Mouse (Mus musculus): Measurements from ENCODE around the gene Siah2.

Siah2 gene

DNA sequence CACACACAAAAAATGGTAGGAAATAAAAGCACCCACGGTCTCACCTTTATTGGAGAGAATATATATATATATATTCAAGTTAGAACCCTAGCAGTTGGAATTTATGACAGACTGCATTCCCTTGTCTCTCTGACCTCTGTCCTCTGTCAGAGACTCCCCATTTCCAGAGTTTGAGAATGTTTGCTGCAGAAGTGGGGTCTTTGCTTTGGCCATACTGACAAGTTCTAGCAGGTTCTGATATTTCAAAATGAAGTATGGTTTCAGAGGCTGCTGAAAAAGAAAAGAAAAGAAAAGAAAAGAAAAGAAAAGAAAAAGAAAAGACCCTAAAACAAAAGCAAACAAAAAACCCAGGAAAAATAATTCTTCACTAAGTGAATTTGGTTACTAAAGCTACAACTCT lies 2.8 kb upstream of the Siah2 start:
- in situ Hi-C loops (cut with MseI, MboI), result no loop called here

DNA sequence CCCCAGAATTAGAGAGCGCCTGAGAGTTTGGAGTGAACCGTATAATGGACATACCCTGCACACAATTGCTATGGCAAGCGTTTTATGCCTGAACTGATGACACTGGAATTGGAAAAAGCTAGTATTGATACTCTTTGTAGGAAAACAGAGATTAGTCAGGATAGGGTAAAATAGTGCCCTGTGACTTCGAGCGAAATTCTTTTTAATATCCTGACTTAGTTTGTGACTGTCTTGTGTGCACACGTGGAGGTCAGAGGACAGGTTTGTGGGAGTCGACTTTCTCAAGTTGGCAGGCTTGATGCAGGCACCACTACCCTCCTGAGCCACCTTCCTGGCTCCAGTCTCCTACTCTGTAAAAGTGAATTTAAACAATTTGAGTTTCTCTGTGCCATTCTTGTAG lies 1.1 kb upstream of the Siah2 start:
- in situ Hi-C loops (cut with MseI, MboI), result no loop called here

DNA sequence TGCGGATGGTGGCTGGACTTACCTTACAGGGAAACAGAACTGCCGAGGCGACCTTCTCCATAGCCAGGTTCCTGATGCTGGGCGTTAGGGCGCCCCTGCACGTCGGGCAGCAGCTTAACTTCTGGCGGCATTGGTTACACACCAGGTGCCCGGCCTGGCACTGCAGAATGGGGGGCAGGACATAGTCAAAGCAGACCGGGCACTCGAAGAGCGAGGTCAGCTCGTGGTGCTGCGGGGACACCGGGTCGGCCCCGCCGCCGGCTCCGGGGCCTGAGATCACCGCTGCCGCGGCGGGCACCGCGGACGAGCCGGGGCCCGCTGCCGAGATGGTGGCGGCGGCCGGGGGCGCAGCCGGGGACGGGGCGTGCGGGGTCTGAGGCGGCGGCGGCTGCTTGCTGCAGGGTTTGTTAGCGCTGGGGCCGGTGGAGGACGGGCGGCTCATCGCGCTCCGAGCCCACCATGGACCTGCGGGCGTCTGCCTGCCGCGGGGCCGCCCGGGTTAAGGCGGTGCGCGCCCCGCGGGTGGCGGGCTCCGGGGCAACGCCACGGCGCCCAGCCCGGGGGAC lies 743 bp downstream of the Siah2 start:
- in situ Hi-C loops (cut with MseI, MboI), result no loop called here

DNA sequence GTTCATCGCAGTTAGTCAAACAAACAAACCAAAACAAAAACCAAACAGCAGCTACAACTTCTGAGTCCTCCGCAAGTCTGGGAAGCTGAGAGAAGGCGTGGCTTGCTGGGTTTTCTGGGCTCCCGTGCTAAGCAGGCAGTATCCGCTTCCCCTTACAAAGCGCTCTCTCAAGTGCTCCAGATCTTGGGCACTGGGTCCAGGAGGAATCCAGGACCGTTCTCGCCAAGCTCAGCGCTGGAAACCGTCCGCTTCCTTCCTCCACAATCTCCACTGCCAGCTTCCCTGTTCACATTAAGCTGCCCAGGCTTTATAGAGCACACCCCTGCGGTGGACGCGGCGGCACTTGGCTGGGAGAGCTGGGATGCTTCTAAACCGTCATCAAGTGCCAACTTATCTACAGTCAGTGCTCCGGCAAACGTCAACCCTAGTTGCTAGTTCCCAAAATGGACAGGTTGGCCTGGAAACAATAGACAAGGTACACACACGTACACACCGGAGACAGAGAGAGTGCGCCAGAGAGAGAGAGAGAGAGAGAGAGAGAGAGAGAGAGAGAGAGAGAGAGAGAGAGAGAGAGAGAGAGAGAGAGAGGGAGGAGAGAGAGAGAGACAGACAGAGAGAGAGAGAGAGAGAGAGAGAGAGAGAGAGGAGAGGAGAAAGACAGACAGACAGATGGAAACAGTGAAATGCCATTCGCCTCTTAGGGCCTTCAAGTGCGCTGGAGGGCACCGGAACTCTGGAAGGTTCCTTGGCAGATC lies 1.4 kb downstream of the Siah2 start:
- in situ Hi-C loops (cut with MseI, MboI), result no loop called here

DNA sequence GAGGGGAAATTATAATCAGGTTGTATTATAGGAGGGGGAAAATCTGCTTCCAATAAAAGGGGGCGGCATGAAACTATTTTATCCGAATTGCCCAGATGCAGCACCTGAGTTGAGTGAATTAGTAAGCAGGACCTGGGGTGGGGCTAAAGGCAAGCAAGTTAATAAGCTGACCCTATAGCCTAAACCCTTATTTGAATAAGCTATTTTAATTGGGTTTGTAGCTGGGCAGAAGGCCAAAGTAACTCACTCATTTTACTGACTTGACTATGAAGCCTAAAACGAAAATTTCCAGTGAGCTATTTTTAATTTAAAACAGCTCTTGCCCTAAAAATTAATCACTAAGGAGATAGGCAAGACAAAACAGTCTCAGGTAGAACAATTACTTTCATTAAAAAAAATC lies 2.5 kb downstream of the Siah2 start:
- in situ Hi-C loops (cut with MseI, MboI), result no loop called here

DNA sequence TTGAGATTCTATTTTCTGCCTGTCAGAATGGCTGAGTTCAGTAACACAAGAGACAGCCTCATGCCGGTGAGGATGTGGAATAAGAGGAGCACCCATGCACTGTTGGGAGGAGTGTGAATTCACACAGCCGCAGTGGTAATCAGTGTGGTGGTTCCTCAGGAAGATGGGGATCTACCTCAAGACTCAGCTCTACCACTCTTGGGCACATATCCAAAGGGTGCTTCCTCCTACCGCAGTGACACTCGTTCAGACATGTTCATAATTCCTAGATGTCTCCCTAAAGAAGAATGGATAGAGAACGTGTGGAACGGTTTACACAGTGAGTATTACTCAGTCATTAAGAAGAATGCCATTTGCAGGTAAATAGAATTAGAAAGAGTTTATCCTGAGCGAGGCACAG lies 3.1 kb downstream of the Siah2 start:
- in situ Hi-C loops (cut with MseI, MboI), result no loop called here

DNA sequence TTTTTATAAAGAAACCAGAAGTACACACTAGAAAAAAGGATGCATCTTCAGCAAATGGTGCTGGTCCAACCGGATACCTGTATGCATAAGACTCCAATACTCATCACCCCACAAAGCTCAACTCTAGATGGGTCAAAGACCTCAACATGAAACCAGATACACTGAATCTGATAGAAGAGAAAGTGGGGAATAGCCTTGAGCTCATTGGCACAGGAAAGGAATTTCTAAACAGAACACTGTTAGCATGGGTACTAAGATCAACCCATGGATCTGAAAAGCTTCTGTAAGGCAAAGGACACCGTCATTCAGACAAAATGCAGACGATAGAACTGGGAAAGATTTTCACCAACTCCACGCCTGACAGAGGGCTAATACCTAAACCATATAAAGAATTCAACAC lies 3.6 kb downstream of the Siah2 start:
- in situ Hi-C loops (cut with MseI, MboI), result no loop called here

DNA sequence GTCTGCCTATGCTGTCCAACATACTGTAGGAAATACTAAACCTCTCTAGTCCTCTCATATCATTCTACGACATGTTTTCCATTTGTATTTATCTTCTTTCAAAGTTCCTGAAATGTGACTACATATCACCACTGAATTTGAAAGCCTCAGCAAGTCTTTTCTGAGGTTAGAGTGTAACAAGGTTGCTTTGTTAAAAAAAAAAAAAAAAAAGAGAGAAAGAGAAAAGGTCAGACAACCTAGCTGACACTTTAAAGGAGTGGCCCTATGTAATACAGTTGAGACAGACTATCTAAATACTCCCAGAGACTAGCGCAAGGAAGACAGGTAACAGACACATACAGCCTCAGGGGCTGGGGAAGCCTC lies 5.3 kb downstream of the Siah2 start:
- in situ Hi-C loops (cut with MseI, MboI), result no loop called here

DNA sequence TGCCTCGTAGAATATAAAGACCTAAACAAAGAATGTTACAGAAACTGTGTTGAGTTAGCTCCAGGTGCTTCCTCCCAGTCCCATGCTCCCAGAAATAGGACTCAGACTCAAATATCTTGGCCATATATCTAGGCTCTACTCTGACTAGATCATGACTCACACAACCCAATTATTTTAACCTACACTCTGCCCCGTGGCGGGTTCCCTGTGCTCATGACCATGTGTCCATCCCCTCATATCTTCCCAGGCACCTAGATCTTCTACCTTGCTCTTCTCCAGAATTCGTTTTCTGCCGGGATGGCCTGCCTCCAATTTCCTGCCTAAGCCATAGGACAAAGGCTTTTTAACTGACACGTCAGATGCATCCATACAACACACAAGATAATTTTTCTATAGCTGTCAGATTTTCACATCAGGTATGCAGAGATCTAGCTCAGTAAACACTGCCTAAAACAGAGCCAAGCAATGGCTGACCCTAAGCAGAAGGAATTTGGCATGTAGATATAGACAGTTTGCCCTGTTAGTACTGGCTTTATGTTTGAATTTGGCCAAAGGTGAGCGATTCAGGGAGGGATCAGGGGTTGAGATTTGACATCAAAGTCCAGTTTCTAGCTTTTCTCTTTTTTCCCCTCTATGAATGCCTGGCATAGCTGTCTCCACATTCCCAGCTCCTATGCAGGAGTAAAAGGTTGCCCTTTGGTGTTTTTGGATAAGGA lies 5.8 kb downstream of the Siah2 start:
- in situ Hi-C loops (cut with MseI, MboI), result no loop called here

DNA sequence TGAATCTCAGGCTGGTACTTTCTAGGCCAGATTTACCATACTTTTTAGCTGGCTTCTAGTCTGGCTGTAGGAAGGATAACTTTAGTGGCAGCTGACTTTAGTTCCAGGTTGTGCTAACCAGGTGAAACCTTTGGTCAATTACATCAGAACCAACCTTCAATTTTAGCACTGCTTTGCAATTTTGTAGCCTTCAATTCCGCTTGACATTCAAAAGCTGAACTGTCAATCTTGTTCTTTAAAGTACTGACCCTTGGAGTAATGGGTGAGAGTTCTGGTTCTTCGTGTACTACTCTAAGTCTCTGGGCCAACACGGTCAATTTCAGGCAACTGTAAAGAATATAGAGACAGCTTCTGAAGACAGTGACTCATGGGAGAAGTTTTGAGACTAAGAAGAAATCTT lies 6.8 kb downstream of the Siah2 start:
- in situ Hi-C loops (cut with MseI, MboI), result no loop called here

DNA sequence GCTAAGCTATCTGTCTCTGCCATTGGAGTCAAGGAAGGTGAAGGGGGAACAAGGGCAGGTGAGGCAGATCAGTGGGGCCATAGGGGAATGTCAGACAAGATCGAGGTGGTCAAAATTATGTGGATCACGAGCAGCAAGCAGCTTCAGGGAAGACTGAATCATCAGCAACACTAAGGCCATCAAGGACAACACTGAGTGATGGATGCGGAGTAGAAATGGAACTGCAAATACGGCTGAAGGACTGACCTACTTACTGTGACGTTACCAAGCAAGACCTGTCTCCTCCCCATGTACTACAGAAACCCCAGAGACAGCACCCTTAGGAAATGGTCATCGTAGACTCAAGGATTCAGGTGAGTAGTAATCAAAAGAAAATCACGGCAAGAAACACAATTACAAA lies 8.9 kb downstream of the Siah2 start:
- in situ Hi-C loops (cut with MseI, MboI), result no loop called here

DNA sequence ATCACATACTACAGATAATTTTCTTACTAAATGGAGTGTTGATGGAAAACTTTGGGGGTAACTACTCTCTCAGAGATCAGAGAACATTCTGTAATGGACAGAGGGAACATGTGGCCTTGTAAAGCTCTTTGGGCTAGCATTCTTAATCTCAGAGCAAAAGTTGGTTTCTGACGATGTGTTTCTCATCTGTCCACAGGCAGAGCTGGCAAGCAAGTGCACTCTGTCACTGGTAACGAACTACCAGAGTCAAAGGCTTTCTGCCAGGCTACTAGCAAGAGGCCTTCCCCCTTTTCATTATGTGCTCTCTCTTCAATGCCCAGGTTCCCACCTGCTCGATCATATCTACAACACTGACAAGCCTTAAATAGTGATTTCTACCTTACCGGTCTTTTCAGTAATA lies 9.9 kb downstream of the Siah2 start:
- in situ Hi-C loops (cut with MseI, MboI), result no loop called here

DNA sequence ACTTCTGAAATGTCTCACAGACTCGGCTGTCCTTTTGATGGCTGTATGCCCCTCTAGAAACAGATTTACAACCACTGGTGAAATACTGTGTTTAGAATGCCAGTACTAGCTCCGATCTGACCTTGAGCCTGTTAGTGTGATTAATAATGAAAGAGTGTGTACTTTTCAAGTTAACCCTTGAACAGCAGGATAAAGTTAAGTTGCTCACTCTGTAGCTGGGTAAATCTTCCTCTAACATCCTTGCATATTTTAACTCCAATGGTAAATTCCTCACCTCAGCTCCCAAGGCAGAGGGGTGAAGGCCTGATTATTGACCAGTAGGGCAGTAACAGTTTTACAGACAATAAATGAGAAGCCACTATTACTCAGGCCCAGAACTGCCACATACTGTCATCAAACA lies 10.4 kb downstream of the Siah2 start:
- in situ Hi-C loops (cut with MseI, MboI), result no loop called here

DNA sequence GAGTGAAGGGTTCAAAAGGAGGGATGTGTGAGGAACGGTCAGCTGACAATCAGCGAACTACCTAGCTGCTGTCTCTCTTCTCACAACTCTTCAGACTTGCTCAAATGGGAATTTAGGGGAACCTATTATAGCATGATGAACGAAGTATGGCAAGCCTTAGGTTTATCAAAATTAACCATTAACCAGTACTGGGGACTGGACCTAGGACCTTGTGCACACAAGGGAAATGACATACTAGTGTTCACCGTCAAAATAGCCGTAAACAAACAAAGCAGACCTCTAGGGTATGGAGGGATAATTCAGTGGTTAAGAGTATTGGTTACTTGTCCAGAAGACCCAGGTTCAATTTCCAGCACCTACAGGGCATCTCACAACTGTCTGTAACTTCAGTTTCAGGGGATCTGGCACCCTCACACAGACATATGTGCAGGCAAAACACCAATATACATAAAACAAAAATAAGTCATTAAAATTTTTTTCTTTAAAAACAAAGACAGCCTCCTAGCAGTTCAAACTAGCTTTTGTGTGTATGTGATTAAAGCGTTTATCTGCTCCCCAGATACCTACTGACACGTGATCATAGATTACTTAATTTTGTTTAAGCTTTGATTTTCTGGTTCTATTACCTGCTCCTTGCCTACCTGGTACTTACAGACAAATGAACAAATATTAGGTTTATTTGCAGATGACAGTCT lies 11.1 kb downstream of the Siah2 start:
- in situ Hi-C loops (cut with MseI, MboI), result no loop called here

DNA sequence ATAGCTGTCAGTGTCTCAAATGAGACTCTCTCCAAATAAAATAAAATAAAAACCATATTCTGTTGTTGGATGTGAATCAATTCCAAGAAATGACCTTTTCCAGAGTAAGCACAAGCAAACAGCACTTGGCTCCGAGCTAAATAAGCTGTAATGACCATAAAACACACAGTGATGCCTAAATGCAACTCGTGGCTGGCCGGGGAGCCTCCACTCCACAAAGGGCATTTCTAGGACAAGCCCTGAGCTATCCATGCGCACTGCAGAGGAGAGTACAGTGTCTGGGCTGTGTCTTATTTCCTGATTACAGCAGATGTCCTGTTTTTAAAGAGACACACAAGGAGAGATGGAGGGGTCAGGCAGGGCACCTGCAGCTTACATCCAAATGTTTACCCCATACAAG lies 12.2 kb downstream of the Siah2 start:
- in situ Hi-C loops (cut with MseI, MboI), result no loop called here

DNA sequence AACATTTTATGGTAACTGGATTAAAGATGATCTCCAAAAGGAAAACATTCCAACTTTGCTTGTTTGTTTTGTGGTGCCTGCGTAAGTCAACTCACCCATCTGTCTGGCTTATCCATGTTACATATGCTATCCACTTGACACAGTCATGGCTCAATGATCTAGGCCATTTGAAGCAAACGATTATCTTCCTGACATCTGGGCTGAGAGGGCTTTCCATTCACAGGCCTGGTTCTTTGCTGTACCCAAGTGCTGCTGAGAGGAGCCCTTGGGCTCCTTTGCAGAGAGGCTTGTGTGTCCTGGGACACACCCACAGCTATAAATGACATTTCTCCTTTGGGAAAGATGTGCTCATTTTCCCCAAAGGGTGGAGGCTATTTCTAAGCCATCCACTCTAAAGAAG lies 13.3 kb downstream of the Siah2 start:
- in situ Hi-C loops (cut with MseI, MboI), result no loop called here

DNA sequence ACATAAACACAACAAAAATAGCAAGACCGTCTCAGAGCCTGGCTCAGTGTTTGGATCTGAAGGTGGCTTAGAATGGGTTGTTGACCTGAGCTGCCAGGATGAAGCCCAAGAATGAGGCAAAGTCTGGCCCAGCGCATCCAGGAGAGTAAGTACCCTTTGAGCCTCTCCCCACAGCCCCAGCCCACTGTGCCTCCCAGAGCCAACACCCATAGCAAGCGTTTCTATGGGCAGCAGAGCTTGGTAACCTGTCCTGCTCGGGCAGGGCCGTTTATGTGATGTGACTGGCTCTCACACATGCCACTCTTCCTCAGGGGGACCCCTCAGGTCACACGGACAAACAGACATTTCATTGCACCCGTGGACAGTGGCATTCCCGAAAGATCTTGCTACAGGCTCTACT lies 13.8 kb downstream of the Siah2 start:
- in situ Hi-C loops (cut with MseI, MboI), result no loop called here

DNA sequence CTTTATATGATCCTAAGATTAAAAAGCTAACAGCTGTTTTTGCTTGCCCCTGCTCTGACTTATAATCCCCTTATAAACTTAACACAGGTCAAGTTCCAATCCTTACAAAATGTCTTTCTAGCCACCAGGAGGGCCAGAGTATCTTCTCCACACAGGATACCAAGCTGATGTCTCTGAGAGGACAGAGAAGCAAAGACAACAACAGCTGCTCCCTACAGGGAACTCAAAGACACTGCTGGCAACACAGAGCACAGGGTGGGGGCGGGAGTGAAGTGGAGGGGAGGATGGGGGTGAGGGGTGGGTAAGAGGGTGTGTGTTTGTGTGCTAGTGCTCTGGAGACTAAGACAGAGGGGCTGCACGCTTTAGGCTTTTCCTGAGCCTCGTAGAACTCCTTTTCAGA lies 14.6 kb downstream of the Siah2 start:
- in situ Hi-C loops (cut with MseI, MboI), result no loop called here

DNA sequence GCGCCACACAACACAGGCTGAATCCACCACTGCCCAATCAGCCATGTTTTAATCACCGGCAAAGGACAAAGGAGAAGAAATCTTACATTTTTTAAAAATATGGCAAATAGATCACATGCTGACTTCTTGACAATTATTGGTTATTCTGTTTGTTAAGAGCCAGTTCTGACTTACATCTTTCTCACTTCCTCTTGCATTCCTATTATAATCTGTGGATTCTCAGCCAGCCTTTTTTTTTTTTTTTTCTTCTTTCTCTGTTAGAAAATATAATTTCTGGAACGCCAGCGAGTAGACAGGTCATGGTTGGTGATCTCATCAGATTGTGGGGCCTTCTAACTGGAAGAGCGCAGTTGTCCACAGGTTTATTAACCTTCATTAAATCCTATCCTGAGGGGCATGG lies 18.9 kb downstream of the Siah2 start:
- in situ Hi-C loops (cut with MseI, MboI), result no loop called here

DNA sequence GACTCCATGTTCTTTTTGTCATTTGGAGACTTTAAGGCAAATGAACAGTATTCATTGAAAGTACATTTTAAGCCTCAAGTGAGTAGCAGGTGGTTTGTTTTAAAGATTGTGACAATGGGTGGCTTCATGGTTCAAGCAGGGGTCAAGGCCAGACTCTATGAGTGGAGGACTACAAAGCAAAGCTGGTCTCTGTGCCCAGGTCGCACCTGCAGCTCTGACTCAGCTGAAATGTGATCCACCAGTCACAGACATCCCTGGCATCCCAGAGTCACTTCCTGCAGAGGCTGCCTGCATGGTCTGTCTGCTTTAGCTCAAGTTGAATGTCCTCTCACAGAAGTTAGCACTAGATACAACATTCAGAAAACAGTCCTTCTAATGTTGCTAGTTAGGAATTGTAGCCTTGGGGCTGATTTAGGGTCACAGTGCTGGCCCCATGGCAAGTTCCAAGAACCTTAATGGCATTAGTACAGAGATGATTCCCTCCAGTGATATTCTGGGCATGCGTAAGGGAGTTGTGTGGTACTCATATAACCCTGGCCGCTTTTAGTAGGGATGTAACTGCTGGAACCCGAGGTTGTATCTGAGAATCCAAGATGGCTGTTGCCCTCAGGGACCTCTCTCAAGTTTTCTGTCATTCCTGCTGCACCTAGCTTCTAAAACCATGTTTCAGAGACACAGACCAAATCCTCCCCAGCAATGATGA lies 19.6 kb downstream of the Siah2 start:
- in situ Hi-C loops (cut with MseI, MboI), result no loop called here

DNA sequence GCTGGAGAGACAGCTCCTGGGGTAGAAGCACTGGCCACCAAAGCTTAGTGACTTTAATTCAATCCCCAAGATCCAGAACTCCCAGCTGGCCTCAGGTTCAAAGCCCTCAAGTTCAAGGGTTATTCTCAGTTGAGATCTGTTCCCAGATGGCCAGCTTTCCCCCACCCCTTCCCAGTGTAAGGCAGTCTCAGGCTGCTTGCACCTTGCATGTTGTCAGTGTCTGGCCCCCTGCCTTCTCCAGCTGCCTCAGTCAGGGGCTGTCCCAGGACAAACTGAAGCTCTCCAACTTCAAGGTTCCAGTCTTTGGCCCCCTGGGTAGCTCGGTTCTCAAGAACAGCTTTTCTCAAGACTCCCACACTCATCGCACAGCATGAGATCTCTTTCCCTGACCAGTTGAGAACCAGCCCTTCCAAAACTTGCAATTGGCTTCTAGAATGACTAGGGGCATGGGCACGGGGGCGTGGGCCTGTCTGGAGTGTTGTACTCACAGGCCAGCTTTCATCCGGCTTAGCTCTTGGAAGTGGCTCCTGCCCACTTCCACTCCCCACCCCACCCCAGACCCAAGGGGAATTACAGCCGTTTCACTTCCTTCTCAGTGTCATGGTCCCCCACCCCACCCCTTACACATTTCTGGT lies 20.5 kb downstream of the Siah2 start:
- in situ Hi-C loops (cut with MseI, MboI), result no loop called here

DNA sequence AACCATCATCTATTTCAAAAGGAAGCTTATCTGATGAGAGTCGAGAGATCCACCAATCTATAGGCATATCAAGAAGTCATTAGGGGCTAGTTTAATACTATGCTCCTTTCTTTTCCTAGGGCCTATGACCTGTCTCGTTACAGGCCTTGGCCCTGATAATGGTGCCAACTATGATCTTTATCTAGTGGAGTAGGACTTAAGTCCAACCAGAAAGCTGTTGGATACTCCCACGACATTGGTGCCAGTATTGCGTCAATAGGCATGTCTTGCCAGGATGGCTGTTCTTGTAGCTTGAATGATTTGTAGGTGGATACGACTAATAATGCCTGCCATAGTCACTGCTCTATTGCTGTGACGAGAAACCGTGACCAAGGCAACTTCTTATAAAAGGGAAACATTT lies 28.2 kb downstream of the Siah2 start:
- in situ Hi-C loops (cut with MseI, MboI), result no loop called here

Measured in mouse trophoblast stem cell (cell line).